8 mouse cellular contexts compared by ENCODE assay signal in genomic region chr3:131111151-131111850, GRCm38 (mm10). TPM values are rescaled to one million over a fixed set of nuclear protein-coding genes. Genes with fewer than 3 reads are reported as not detected.
DNase-seq lines count a peak whose midpoint lies in the region; ATAC-seq and TF ChIP-seq lines count a peak whose summit lies in the region.

No protein-coding gene starts in this region.

- H3K4me1 ChIP-seq in testis, adult 2 months (ENCODE audit: control insufficient read depth, insufficient read depth, low read length): peaks cover 32% of the 10 kb centered on the region

- H3K27me3 ChIP-seq in testis, adult 2 months (ENCODE audit: control insufficient read depth, insufficient read depth, low read length): peaks cover 2% of the 10 kb centered on the region
- no peaks in the 10 kb centered on the region for H3K27me3 ChIP-seq in myocyte (ENCODE audit: control insufficient read depth, insufficient read depth, insufficient read length)

- TF ChIP-seq POLR2A in testis, adult 2 months (IDR thresholded peaks at IDR 0.05; ENCODE audit: control insufficient read depth, low read depth, low read length): peak; percentile 1; the same call in 1 of the 2 replicates
- TF ChIP-seq POLR2A in myocyte (IDR thresholded peaks at IDR 0.05; ENCODE audit: insufficient read length, low read depth): peak; percentile 40

- H3K27ac ChIP-seq in testis, adult 2 months (ENCODE audit: control insufficient read depth, insufficient read depth, low read depth, low read length): peak overlapping the region; percentile 91

- no peaks in the 10 kb centered on the region for H3K36me3 ChIP-seq in testis, adult 2 months (ENCODE audit: control insufficient read depth, insufficient read depth, low read length)
- H3K36me3 ChIP-seq in myocyte (ENCODE audit: control insufficient read depth, insufficient read depth): peaks cover 8% of the 10 kb centered on the region

- H3K4me2 ChIP-seq in myocyte (ENCODE audit: low read depth): peak overlapping the region; percentile 88

- no peak for DNase-seq in testis, postnatal 14 days (ENCODE audit: low spot score)
- peak; percentile 68 for DNase-seq in adrenal gland, postnatal 25 days
- DNase-seq in kidney, postnatal 14 days: peak; percentile 36
- peak; percentile 60 to 61 for DNase-seq in thymus, postnatal 10 days (ENCODE audit: low spot score in 2 of 2)
- no peak for DNase-seq in right cerebral cortex, adult 18-20 months

- ATAC-seq in granulocyte monocyte progenitor cell, adult 5-6 weeks (replicated peaks; ENCODE audit: poor library complexity, severe bottlenecking): peak; percentile 34

- TF ChIP-seq CTCF in testis, adult 2 months (IDR thresholded peaks at IDR 0.05; ENCODE audit: control insufficient read depth, insufficient read depth, insufficient replicate concordance, low read depth, low read length): no peak

- peak overlapping the region; percentile 93 for H3K4me3 ChIP-seq in testis, adult 2 months (ENCODE audit: control insufficient read depth, low read depth, low read length)
- H3K4me3 ChIP-seq in myocyte: peak overlapping the region; percentile 95

- peak overlapping the region; percentile 72 for H3ac ChIP-seq in myocyte (ENCODE audit: control insufficient read depth, insufficient read length)

- peaks cover 14% of the 10 kb centered on the region for H3K79me2 ChIP-seq in myocyte (ENCODE audit: control insufficient read depth, insufficient read depth)

TF ChIP-seq in myocyte, 11 proteins besides CTCF, POLR2A, EP300 and RAD21:
- no peak for TF ChIP-seq USF1 (IDR thresholded peaks at IDR 0.05; ENCODE audit: low read depth)
- TF ChIP-seq MYOD1 (IDR thresholded peaks at IDR 0.05; ENCODE audit: control insufficient read depth in 1 of 3, insufficient read length in 2 of 3, low read depth in 2 of 3): peak in 2 of 3 experiments; percentile 48 to 54
- no peak for TF ChIP-seq CEBPB (IDR thresholded peaks at IDR 0.05; ENCODE audit: insufficient read depth, poor library complexity, severe bottlenecking)
- peak in 2 of 3 experiments; percentile 44 to 66 for TF ChIP-seq MYOG (IDR thresholded peaks at IDR 0.05; ENCODE audit: control insufficient read depth in 1 of 3, insufficient read depth in 1 of 3, insufficient read length in 2 of 3, low read depth in 2 of 3)
TF ChIP-seq in myocyte: peak in this region for 2.

RNA-seq across cellular contexts. Expression of gene Lef1, which starts 1.0 kb away (rescaled TPM):
- 84.7 and 86.2 TPM in 2 replicates for polyA plus RNA-seq in testis, adult 2 months (2012; rRNA removed)
- total RNA-seq in adrenal gland, postnatal 25 days (2021): 13.3 and 15.7 TPM in 2 replicates
- not detected in 2 replicates for total RNA-seq in granulocyte monocyte progenitor cell, adult 5-6 weeks (2014; fragmentation: Nextera tagmentation)
- not detected in 2 replicates for total RNA-seq in granulocyte monocyte progenitor cell, adult 5-6 weeks (2017)
- polyA plus RNA-seq in myocyte (2012; fragmentation: generic; extraction: Trizol): 4.5 TPM

Comparison
In these comparisons a context has a peak if more than half of its experiments do, and no peak if none do; other contexts are left out.
1. DNase-seq: peak in adrenal gland, postnatal 25 days (single experiment), kidney, postnatal 14 days (single experiment) and thymus, postnatal 10 days (2 of 2); none in testis, postnatal 14 days (single experiment) and right cerebral cortex, adult 18-20 months (single experiment).
2. RNA of gene Lef1, which starts 1.0 kb away (total RNA-seq): 13.3 to 15.7 TPM in adrenal gland, postnatal 25 days; not detected in granulocyte monocyte progenitor cell, adult 5-6 weeks; every median in the first group is over 10 times any median in the second.